8 mouse cellular contexts compared by ENCODE assay signal in the genomic region with DNA sequence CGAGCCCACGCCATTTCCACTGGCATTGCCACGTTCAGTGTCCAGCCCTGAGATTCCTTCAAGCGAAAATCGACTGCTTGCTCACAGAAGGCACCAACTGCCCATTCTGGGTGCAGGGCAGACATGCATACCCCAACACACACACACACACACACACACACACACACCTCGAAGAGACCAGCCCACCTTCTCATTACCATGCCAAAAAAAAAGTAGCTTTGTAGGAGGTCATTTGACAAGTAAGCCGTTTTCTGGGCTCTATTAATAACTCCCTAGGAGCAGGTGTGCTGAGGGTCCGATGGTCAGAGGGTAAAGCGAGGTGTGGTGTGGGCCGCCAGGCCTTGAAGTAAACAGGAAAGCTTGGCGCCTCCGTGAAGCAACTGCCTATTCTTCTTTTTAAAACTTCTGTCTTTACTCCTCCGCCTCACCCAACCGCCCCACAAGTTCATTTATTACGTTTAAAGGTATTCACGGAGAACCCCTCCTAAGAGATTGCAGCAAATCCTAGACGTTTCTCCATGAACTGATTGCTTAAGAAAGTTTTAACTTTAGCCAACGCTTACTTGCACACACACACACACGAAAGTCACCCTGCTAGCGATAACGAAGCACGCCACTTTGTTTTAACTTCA. TPM values are rescaled to one million over a fixed set of nuclear protein-coding genes. Genes with fewer than 3 reads are reported as not detected.
DNase-seq lines count a peak whose midpoint lies in the region; ATAC-seq and TF ChIP-seq lines count a peak whose summit lies in the region.

No protein-coding gene starts in this region.

- H3K4me2 ChIP-seq in kidney, embryonic 16.5 days (replicated peaks; ENCODE audit: low read depth, low read length): peak overlapping the region; percentile 93
- H3K4me2 ChIP-seq in forebrain, embryonic 14.5 days (ENCODE audit: low read length): peak overlapping the region; percentile 84
- H3K4me2 ChIP-seq in intestine, postnatal 0 days (replicated peaks; ENCODE audit: low read depth): peak overlapping the region; percentile 87
- H3K4me2 ChIP-seq in midbrain, embryonic 14.5 days (ENCODE audit: low read length): peak overlapping the region; percentile 91

- peak overlapping the region; percentile 77 for H3K9ac ChIP-seq in kidney, embryonic 16.5 days (replicated peaks; ENCODE audit: low read length)
- H3K9ac ChIP-seq in forebrain, embryonic 14.5 days (ENCODE audit: low read length): peak overlapping the region; percentile 72
- peak overlapping the region; percentile 19 for H3K9ac ChIP-seq in intestine, postnatal 0 days (ENCODE audit: low read depth, low read length)
- H3K9ac ChIP-seq in midbrain, embryonic 14.5 days (replicated peaks; ENCODE audit: low read length): no peak overlapping the region

- no peaks in the 10 kb centered on the region; the same call in 1 of the 2 replicates for H3K27me3 ChIP-seq in kidney, embryonic 16.5 days (ENCODE audit: insufficient read depth, low read length)
- H3K27me3 ChIP-seq in forebrain, embryonic 14.5 days (replicated peaks; ENCODE audit: control insufficient read depth, insufficient read depth, low read length): no peaks in the 10 kb centered on the region
- no peaks in the 10 kb centered on the region for H3K27me3 ChIP-seq in intestine, postnatal 0 days (replicated peaks; ENCODE audit: control insufficient read depth, insufficient read depth, low read length)
- H3K27me3 ChIP-seq in midbrain, embryonic 14.5 days (ENCODE audit: control insufficient read depth, insufficient read depth, low read length): no peaks in the 10 kb centered on the region

- ATAC-seq in kidney, embryonic 16.5 days (ENCODE audit: low FRiP score, low TSS enrichment): no peak
- no peak for ATAC-seq in forebrain, embryonic 14.5 days
- ATAC-seq in intestine, postnatal 0 days: no peak
- no peak for ATAC-seq in midbrain, embryonic 14.5 days (ENCODE audit: low FRiP score, low TSS enrichment)
- ATAC-seq in megakaryocyte-erythroid progenitor cell, adult 5-6 weeks (replicated peaks; ENCODE audit: low FRiP score, low TSS enrichment, poor library complexity, severe bottlenecking): no peak
- no peak for ATAC-seq in inflammation-experienced regulatory T-cells, adult 6 months

- 16% methylated on average over 22 of the region's 22 CpGs for WGBS in kidney, embryonic 16.5 days
- WGBS in forebrain, embryonic 14.5 days: under 1% methylated on average over 22 of the region's 22 CpGs
- WGBS in intestine, postnatal 0 days: 29% methylated on average over 22 of the region's 22 CpGs
- WGBS in midbrain, embryonic 14.5 days: 14% methylated on average over 22 of the region's 22 CpGs

- H3K4me3 ChIP-seq in kidney, embryonic 16.5 days (ENCODE audit: low read length): peak overlapping the region; percentile 63
- H3K4me3 ChIP-seq in forebrain, embryonic 14.5 days (ENCODE audit: low read depth, low read length): peak overlapping the region; percentile 52
- H3K4me3 ChIP-seq in intestine, postnatal 0 days (ENCODE audit: low read depth, low read length): peak overlapping the region; percentile 53
- peak overlapping the region; percentile 48 for H3K4me3 ChIP-seq in midbrain, embryonic 14.5 days (replicated peaks; ENCODE audit: low read depth, low read length)

- DNase-seq in kidney, adult 9 months: no peak
- DNase-seq in forebrain, embryonic 14.5 days (ENCODE audit: low spot score): peak; percentile 8
- DNase-seq in midbrain, embryonic 14.5 days: no peak
- DNase-seq in ovary, postnatal 10 days (ENCODE audit: low spot score): no peak

- TF ChIP-seq CTCF in intestine, postnatal 0 days (IDR thresholded peaks at IDR 0.05; ENCODE audit: low read depth): no peak

- peaks cover 8% of the 10 kb centered on the region; the same call in 1 of the 2 replicates for H3K4me1 ChIP-seq in kidney, embryonic 16.5 days (ENCODE audit: insufficient read depth, low read length)
- peaks cover 2% of the 10 kb centered on the region for H3K4me1 ChIP-seq in forebrain, embryonic 14.5 days (ENCODE audit: control insufficient read depth, insufficient read depth, low read length)
- H3K4me1 ChIP-seq in intestine, postnatal 0 days (replicated peaks; ENCODE audit: control insufficient read depth, insufficient read depth, low read length): no peaks in the 10 kb centered on the region
- 0 out of 2 replicates have a peak, but pooled peaks cover 8% of the 10 kb centered on the region for H3K4me1 ChIP-seq in midbrain, embryonic 14.5 days (ENCODE audit: control insufficient read depth, insufficient read depth, low read length)

- no peaks in the 10 kb centered on the region for H3K36me3 ChIP-seq in kidney, embryonic 16.5 days (ENCODE audit: insufficient read depth, low read length)
- H3K36me3 ChIP-seq in forebrain, embryonic 14.5 days (ENCODE audit: control insufficient read depth, insufficient read depth, low read length): peaks cover 4% of the 10 kb centered on the region; the same call in 1 of the 2 replicates
- H3K36me3 ChIP-seq in intestine, postnatal 0 days (ENCODE audit: control insufficient read depth, insufficient read depth): no peaks in the 10 kb centered on the region
- no peaks in the 10 kb centered on the region for H3K36me3 ChIP-seq in midbrain, embryonic 14.5 days (ENCODE audit: control insufficient read depth, insufficient read depth, low read length)

- no peaks in the 10 kb centered on the region for H3K9me3 ChIP-seq in kidney, embryonic 16.5 days (ENCODE audit: low read length)
- H3K9me3 ChIP-seq in forebrain, embryonic 14.5 days (replicated peaks; ENCODE audit: control insufficient read depth, low read length): no peaks in the 10 kb centered on the region
- H3K9me3 ChIP-seq in intestine, postnatal 0 days (ENCODE audit: control insufficient read depth): no peaks in the 10 kb centered on the region
- H3K9me3 ChIP-seq in midbrain, embryonic 14.5 days (ENCODE audit: control insufficient read depth, low read length): no peaks in the 10 kb centered on the region

- H3K27ac ChIP-seq in kidney, embryonic 16.5 days (ENCODE audit: low read length): peak overlapping the region; percentile 45
- H3K27ac ChIP-seq in forebrain, embryonic 14.5 days (ENCODE audit: low read depth, low read length): peak overlapping the region; percentile 33; the same call in 1 of the 2 replicates
- H3K27ac ChIP-seq in intestine, postnatal 0 days (ENCODE audit: low read depth, low read length): no peak overlapping the region
- H3K27ac ChIP-seq in midbrain, embryonic 14.5 days (replicated peaks; ENCODE audit: low read depth, low read length): no peak overlapping the region

RNA-seq across cellular contexts. Expression of a gene that starts 1.3 kb away (rescaled TPM):
- polyA plus RNA-seq in kidney, embryonic 16.5 days (2015; fragmentation: Nextera tagmentation; extraction: Ambion mirVana): 21.0 and 26.1 TPM in 2 replicates
- polyA plus RNA-seq in forebrain, embryonic 14.5 days (2014; fragmentation: Nextera tagmentation; extraction: Ambion mirVana): 21.2 and 24.5 TPM in 2 replicates
- polyA plus RNA-seq in intestine, postnatal 0 days (2015; fragmentation: Nextera tagmentation; extraction: Ambion mirVana): 7.6 and 8.3 TPM in 2 replicates
- polyA plus RNA-seq in midbrain, embryonic 14.5 days (2014; fragmentation: Nextera tagmentation; extraction: Ambion mirVana): 26.1 and 32.2 TPM in 2 replicates
- 9.0 and 13.1 TPM in 2 replicates for total RNA-seq in megakaryocyte-erythroid progenitor cell, adult 5-6 weeks (2014; fragmentation: Nextera tagmentation)
- 6.4 and 7.1 TPM in 2 replicates for total RNA-seq in megakaryocyte-erythroid progenitor cell, adult 5-6 weeks (2017)
- 100 to 1,000 TPM; 148 to 162 (median 162) TPM for polyA plus RNA-seq in inflammation-experienced regulatory T-cells, adult 6 months (2017; shearing (Covaris generic))

Comparison
In these comparisons a context has a peak if more than half of its experiments do, and no peak if none do; other contexts are left out.
1. H3K27ac ChIP-seq: peak in kidney, embryonic 16.5 days (single experiment) and forebrain, embryonic 14.5 days (single experiment); none in intestine, postnatal 0 days (single experiment) and midbrain, embryonic 14.5 days (single experiment).
2. Peak in every context shown above with its lines, with median percentiles within 50 percentile points of each other: H3K4me2 ChIP-seq and H3K4me3 ChIP-seq.